Mouse (Mus musculus) megakaryocyte-erythroid progenitor cell, adult 5-6 weeks (primary cell): ENCODE measurements at regions not wholly inside any gene's neighbourhood (a gene's known extent, or its start where the extent isn't known, plus 50 kb on each side); places are given as distances from the start of the nearest gene placed in this dataset.

ENCODE experiments used
- ATAC-seq: replicated peaks from 2 replicates; pipeline ENCODE4 v1.8.0; 2016; ENCODE audit warnings: mild to moderate bottlenecking, inconsistent platforms; ENCODE audit not compliant: severe bottlenecking, poor library complexity, low FRiP score, low TSS enrichment

DNA sequence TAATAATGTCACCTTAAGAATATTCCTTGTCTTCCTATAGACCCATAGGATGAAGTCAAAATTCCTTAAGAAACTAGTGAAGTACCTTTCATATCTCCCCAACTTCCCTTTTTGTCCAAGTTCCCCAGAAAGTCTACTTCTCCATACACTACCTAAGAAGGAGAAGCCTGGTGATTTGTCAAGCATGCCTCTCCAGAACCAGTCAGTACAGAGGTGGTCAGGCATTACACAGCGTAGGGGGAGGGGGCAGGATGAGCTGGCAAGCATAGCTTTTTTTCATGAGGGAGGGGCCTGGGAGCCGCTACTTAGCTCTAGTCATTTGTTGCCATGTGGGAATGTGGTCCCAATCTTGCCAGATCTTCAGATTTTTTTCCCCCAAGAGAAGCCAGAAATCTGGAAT, 54.0 kb upstream of the Satb2 start:
- no peak for ATAC-seq

DNA sequence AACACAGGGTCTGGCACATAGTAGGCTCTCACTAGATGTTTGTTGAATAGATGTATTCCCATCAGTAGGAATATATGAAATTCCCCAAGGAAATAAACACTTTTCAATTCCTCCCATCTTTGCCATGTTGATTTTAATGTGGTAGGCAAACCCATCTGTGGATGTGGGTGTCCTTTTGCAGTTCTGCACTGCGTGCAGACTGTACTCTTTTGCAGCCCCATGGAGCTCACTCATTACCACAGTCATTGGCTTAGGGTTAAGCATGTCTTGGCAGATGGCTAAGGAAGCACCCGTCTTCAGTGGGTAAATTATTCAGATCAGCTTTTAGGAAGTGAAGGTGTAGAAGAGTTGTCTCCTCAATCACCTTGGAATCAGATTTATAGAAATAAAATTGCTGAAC, 54.8 kb upstream of the Satb2 start:
- ATAC-seq = no peak

DNA sequence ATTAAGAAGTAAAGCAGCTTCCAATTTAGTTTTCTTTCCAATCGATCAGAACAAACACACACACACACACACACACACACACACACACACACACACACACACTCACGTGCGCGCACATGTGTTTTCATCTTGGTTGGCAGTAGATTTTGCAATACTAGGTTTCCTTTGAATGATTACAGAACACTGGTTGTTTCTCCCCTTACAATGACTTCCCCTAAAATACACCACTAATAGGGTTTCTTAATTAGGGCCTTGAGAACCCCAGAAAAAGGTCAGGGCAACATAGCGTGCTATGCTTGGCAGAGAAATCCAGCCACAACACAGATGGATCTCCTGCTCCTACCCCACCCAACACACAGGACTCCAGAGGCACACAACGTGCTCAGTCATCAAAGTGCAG, 56.0 kb upstream of the Satb2 start:
- no peak for ATAC-seq

DNA sequence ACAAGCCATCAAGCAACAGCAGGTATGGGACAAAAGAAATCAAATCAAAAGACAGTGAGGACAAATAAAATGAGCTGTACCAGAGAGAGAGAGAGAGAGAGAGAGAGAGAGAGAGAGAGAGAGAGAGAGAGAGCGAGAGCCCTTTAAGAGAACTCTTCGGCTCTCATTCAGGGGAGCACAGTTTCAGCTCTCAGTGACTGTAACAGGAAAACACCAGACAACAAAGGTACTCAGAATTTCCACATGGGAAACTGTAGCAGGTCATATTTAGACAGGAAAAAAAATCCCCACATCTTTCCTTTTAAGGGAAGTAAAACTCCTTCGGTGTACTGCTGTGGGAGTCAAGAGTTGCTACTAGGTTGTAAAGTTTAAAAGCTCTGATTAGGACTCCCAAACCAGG, 57.9 kb upstream of the Satb2 start:
- ATAC-seq = no peak

DNA sequence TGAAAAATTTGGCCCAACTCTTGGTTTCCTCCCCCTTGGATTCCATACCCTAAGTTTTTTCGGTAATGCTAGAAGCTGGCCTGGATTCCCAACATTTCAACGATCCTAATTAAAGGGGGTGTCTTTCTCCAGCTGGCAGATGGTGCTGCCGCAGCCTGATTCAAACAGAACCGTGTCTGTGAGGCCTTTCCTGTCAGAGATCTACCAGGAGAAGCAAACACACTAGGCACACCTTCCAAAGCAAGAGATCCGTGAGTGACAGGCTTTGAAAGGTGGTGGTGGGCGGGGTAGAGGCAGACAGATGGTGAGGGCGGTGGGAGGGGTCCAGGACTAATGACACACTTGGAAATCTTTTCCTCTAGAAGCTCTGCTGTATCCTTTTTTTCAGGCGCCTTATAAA, 61.8 kb upstream of the Satb2 start:
- ATAC-seq = no peak

DNA sequence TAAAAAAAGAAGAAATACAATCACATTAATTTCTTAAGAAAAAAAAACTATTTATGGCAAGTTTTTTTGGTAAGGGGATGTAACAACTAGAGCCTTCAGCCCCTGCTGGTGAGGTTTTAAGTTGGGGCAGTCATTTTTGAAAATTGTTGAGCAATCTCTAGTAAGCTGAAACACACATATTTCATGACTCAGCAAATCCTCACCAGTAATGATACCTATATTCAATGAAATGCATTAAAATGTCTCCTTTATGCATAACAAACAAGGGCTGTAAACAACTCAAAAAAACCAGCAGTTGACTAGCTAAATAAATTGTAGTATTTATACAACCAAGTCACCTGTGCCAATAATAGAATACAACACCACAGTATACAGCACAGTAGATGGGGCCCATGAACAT, 63.1 kb upstream of the Satb2 start:
- no peak for ATAC-seq

DNA sequence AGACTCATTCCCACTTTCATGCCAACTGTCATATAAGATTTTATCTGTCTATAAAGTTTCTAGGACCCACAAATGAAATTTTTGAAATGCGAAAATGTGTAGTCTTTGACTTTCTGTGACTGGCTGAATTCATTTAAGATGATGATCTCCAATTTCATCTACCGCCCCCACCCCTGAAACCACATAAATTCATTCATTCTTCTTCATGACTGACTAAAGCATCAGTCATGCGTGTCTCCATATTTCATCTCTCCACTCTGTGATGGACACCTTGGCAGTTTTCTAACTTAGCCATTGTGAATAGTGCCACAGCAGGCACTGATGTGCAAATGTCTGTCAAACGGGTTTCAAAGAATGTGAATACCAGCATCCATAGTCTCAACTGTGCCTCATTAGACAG, 75.4 kb upstream of the Satb2 start:
- ATAC-seq = no peak

DNA sequence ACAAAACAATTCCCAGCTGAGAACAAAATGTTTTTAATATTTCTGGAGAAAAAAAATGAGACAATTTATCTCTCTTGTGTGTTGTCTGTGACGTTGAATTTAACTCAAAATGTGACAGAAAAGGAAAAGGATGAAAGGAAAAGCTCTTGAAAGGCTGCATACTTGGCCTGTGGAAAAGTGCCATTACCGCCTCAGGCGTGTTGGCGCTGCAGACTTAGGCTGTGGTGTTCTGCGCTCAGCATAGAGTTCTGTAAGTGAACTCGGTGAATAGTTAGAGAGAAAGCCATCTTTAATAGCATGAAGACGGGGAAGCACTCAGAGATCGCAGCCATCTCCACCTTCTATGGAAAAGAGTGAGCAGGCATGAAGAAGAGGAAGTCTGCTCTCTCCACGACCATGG, 77.5 kb upstream of the Satb2 start:
- no peak for ATAC-seq

DNA sequence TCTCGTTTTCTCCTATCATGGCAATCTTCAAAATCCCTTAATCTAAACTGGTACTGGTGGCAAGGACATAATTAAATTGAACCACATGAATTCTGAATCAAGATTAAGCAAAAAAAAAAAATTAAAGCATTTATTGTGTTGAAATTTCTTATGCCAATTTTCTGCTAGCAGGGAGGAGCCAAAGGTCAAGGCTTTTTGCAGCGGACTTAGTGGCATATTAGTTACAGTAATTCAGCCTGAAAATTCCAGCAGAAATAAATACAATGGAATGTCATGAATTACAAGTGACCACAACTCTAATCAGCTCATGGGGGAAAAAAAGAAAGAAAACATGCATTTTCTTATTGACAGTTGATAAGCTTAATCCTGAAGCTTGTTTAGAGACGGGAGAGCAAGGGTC, 80.8 kb upstream of the Satb2 start:
- ATAC-seq = no peak

DNA sequence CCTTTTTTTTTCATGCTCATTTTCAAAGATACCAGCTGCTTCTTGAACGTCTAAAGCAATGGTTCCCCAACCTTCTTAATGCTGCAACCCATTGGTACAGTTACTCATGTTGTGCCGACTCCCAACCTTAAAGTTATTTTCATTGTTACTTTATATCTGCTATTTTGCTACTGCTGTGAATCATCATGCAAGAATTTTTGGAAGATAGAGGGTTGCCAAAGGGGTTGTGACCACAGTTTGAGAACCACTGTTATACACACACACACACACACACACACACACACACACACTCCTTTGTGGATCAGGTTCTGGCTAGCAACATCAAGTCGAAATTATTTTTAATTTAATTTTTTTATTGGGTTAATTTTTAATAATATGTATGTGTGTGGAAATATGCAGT, 96.8 kb upstream of the Satb2 start:
- ATAC-seq = no peak

DNA sequence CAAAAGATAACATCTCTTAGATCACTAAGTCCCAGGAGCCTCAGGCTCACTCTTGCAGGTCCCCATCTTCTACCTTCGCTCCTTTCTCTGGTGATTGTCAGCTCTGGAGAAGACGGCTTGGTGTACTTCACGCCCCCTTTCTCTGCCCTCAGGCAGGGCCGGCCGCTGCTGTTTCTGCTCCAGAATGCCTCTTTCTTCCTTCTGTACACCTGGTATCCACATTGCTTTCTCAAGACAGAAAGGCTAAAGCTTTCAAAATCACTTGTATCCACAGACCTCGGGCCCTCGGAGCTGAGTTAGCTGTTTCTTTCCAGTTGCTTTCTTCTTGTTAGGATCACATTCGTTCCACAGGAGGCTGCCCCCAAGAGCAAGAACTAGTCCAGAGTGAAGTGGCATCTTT, 98.2 kb upstream of the Satb2 start:
- no peak for ATAC-seq

DNA sequence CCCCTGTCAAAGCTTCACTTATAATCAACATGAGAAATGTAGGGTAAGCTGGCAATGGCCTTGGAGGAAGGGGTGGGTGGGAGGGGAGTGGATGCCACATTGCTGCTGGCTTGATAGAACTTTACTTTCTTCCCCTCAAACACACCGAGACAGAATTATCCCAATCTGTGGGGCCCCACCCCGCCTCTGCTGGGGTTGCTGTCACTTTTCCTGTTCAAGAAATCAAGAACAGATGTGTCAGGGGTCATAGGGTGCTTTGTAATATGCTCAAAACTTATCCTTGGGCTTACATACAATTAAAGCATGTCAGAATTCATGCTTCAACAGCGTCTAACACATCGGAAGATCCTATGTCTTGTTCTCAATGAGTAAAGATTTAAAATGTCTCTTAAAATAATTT, 101.9 kb upstream of the Satb2 start:
- ATAC-seq = no peak

DNA sequence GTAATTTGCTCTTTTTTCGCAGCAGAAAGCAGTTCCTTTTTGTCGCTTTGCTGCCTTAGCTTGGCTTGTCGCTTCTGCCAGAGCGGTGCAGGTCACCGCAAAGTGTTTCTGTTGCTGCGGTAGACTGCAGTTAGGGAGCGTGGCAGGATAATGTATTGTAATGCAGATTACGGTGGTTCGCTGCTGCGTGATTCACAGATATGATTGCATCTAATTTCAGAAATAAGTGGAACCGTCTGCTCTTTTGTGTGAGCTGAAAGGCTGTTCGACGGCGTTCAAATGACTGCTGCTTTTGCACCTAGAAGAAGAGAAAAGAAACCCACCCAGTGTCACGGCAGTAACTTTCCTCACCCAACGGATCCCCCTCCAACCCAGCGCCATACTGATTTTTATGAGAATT, 104.7 kb upstream of the Satb2 start:
- ATAC-seq = no peak

DNA sequence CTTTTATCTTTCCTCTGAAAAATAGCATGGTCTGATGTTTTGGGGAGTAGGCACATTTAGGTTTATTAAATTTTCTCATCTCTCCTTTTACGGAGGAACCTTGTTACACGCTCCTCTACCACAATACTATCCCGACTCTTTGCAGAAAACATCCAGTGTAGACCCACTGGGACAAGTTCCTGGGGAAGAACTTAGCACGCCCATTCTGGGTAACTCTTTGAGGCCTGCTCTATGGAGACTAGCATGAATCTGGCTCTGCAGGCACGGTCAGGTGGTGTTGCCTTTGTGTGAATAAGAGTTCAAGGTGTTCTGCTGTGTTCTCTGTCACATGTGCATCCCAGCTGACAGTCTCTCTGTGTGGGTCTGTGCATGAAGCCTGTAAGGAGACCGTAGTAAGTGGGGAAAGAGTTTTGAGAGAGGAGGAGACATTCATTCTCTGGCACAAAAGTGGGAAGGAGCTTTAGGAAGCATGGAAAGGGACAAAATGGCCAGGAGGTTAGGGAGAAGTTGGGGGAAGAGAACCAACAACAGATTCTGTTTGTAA, 105.2 kb upstream of the Satb2 start:
- no peak for ATAC-seq

DNA sequence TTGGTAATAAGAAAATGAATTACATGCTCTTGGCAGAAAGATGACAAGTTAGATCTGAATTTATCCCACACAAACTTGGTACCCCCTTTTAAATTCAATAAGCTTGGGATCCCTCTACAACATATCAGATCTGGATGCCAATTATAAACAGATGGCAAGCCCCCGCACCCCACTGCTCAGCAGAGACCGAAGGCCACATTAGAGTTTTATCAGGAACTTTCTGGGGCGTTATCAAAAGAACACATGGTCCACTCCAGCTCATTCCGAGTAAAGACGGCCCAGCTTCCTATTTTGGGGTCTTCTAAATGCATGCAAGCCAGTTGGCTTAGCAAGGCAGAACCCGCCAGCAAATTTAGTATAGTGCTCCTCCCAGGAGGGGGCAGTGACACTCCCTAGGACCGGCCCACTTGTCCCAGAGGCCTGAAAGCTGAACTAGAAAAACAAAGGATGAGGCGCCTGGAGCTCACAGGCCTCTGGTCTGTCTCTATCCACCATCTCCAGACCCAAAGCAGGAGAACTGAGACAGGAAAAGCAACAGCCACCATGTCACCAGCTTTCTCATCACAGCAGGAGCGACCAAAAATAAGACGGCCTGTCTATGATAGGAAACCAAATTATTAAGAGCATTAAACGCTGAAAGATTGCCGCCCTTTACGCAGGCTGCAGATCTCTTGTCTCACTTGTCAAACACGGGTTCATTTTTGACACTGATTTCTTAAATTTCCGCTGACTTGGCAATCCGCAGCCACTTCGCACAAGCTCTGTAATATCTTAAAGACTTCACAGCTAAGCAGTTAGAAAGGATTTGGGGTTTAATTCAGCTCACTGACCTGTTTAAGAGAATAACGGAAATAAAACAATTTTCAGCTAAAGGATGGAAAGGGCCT, 117.2 kb upstream of the Satb2 start:
- ATAC-seq = no peak

DNA sequence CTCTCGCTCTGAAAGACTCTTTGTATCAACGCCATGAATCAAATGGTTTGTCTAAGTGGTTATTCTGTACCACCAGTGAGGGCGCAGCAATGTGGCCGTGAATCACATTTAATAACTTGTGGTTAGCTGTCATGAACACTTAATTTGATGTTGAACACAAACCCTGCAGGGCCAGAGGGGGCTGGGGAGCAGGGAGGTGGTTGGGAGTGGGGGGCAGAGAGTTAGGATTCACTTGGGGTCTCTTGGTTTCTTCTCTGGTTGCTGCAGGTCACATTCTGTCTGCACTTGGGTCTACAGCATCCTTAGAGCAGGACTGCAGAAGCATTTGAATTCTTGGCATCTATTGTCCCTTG, 117.8 kb upstream of the Satb2 start:
- no peak for ATAC-seq

DNA sequence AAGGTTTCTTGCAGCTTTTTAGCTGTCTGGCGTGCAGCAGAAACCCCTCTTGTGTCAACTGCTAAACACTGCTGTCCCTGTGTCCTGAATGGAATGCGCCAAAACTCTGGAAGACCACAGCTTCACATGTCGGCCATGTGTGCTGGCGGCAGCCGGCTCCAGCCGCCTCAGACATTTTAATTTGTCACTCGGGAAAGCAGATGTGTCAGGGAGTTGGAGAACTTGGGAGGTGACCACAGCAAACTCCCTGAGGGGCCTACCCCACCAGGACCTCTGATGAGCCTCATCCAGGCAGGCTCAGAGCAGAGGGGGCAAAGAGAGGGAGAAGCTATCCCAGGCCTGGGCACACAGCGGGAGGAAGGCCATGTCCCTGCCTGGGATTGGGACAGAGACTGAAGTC, 118.3 kb upstream of the Satb2 start:
- ATAC-seq = no peak

DNA sequence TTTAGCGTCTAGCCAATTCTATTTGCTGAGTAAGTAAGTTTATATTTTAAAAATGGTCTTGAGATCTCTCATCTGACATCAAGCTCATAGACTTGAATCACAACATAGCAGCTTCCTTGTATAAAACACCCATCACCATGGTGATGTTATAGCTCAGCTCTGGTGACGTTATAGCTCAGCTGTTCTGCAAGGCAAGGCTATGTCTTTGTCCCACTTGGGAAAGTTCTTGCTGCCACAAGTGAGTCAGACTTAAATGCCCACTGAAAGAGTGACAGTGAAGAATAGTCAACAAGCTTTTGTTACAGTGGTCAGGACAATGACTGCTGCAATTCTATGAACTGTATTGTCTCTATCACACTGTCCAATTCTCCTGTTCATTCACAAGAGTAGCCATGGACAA, 122.2 kb upstream of the Satb2 start:
- ATAC-seq = no peak

DNA sequence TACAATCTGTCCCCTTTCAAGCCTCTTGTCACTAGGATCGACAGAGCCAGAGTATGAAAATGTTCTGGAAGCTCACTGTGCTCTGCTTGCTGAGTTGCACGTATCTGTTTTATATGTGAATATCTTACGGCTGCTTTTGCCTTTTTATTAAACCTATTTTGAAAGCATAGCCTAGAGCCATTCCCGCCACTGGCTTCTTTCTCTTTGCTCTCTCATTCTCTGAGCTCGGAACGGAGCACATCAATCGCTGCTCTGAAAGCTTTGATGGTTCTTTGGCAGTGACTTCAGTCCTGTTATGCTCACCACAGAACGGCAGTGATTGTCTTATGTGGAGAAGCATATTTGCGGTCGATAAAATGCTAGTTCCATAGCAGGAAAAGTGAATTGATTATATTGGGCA, 128.9 kb upstream of the Satb2 start:
- ATAC-seq = no peak

DNA sequence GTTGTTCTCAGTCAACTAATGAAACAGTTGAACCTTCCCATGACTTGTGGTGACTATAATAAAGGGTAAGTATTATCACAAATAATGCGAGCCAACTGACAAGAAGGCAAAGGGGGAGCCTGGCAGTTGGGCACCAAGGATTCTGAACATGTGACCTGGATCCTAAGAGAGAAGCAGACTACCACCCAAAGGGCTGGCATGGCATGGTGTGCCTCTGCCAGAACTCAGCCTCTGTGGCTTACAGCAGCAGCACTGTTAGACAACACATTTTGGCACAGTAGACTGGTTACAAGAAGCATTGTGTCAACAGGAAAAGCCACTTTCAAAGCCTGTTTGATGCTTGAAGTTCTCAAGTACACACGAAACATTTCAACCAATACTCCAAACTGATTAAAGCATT, 142.2 kb upstream of the Satb2 start:
- no peak for ATAC-seq

DNA sequence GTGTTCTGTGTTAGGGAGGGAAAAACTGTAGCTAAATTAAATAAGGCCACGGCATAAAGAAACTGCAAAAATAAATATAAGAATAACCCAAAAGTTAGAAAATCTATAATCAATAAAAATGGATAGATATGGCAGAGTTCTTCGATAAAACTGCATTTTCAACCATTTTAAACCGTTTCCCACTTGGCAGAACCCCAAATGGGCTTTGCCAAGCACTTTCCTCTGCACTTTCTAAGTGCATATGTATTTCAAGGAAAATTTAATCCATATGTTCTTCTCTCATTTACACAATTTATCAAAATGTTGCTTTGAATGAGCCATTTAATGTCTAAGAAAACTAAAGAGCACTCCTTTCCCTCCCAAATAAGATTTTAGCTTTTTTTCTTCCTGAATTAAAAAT, 165.7 kb upstream of the Satb2 start:
- ATAC-seq = no peak

DNA sequence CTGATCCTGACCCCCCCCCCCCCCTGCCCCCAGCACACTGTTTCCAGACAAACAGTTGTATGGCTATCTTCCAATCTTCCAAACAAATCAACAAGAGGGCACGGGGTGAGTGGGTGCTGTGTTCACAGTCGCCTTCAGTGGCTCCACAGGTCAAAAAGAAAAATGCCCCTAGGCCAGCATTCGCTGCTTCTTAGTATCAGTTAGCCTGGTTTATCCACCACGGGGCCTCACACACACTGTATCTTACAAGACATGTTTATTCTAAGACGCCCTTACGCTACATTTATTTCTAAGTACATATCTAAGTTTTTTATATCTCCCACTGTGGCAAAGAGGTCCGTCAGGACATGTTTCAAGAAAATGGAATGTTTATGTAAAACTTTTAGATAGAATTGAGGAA, 177.4 kb upstream of the Satb2 start:
- no peak for ATAC-seq
